Mouse (Mus musculus) left cerebral cortex, adult 2 months (tissue): ENCODE data around the gene Kcns3. TPM values are rescaled to one million over a fixed set of nuclear protein-coding genes. Genes with fewer than 3 reads are reported as not detected.
"Not testable (repeated sequence)": the region's sequence is repeated elsewhere in the genome, so short reads cannot be mapped to it uniquely, and the experiment has no call there.

Source experiments
- DNase-seq, 2 experiments: peaks; one replicate each; pipeline ENCODE4 v3.0.0; 2021 to 2022; ENCODE audit warnings: low spot score in 2 of 2, mixed read lengths in 1 of 2; ENCODE audit errors: extremely low spot score in 1 of 2
- H3K27ac ChIP-seq: fragments of 200-600 bp; 2 replicates; pipeline ENCODE4 v1.8.1; 2022
- H3K4me3 ChIP-seq: fragments of 200-600 bp; 2 replicates; pipeline ENCODE4 v1.8.1; 2022
- CTCF ChIP-seq: fragments of 200-600 bp; IDR thresholded peaks from 2 replicates; pipeline ENCODE4 v1.8.1; 2022; ENCODE audit warnings: antibody characterized with exemption, mild to moderate bottlenecking, moderate library complexity
- intact Hi-C: fragments of 180-260 bp; cut with DNase I; formaldehyde crosslinking; loops from one replicate; pipeline ENCODE4 v1.15.1; 2025
- total RNA-seq, 2 experiments: library from RNA; stranded (reverse); gene quantifications; 2 replicates each; pipeline ENCODE4 v1.2.3; 2021

The Kcns3 gene
- total RNA-seq, 2 experiments from 2014 or later: 7.1 to 7.9 TPM

DNA sequence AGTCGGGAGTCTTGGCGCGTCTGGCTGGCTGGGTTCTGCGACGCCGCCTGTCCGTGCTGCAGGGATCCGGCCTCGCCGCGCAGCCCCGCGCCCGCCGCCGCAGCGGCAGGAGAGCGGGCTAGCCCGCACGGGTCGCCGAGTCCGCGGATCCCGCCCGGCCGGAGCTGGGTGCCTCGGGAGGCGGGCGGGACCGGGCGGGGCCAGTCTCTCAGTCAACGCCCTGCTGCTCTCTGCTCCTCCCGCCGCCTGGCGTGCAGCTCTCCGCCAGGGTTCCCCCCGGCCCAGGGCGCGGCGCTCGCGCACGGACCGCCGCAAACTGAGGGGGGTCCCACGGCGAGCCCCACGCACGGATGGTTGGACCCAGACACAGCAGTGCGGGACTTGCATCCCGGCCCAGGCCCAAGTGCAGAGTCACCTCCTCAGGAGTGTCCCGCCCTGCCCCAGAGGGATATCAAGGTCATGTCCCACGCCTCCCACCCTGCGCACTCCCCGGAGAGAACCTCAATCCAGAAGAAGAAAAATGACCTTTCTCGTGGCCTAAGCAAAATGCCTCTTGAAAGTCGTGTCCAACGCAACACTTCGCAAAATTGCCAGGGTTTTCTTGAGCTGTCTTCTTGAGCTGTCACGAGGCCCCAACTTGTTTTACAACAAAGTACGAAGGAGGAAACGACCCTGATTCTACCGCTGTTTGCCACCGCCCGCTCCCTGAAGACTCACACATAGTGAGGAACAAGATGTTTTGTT is 492 bp downstream of the Kcns3 start:
- H3K4me3 ChIP-seq: peak overlapping the region; percentile 58
- H3K27ac ChIP-seq: 0 out of 2 replicates have a peak overlapping the region, but pooled peaks have one; percentile 15
- DNase-seq: peak; percentile 16 to 28
- intact Hi-C loops: no loop called here
- peak; percentile 2; the same call in 1 of the 2 replicates for TF ChIP-seq CTCF

DNA sequence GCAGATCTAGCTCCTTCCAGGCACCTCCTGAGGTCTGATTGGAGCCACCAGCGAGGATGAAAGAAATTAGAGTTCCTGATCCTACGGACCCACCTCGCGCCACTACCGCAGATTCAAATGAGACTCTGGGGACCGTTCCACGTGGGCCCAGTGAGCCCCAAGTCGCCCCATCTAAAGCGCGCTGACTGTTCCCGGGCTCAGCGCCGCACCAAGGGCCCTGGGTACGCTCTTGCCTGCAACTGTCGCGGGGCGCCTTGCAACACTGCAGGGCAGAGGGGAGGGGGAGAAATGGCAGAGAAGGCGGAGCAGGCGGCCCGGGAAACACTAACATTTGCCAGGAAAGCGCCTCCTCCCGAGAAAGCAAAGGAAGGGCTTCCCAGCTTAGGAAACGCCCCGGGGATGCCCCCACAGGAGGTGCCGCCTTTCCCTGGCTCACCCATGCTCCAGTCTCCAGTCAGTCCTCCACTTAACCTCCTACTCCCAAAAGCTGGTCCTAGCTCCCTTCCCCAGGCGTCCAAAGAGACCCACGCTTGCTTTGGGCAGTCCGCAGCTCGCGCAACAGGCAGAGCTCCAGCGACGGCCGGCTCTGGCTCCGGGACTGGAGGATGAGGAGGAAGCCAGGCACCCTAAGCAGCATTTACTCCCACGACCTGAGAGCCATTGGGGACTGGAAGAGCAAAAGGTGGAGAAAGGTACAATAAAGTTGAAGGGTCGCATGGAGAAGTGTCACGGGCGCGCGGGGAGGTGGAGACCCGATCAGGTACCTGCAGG is 1.2 kb downstream of the Kcns3 start:
- Histone ChIP-seq H3K27ac (no peak overlapping the region), H3K4me3 (peak overlapping the region; percentile 58)
- intact Hi-C loops: no loop called here
- DNase-seq: peak; percentile 19 to 43
- no peak for TF ChIP-seq CTCF

DNA sequence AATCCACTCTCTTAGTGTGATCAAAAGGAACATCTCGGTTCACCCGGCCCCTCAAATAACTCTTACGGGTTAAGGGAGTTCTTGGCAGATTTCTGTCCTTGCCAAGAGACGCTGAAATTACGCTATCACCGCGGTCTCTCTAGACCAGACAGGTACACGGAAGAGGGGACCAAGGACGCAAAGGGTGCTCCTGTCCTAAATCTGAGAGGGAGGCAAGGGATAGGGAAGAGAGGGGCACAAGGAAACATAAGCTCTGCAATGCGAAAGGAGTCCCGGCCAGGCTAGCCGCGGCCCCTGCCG is 1.8 kb downstream of the Kcns3 start:
- no peak overlapping the region for H3K27ac ChIP-seq
- no peak; the same call in none of the 2 replicates for TF ChIP-seq CTCF
- H3K4me3 ChIP-seq: peak overlapping the region; percentile 58
- intact Hi-C loops: no loop called here
- DNase-seq: no peak

DNA sequence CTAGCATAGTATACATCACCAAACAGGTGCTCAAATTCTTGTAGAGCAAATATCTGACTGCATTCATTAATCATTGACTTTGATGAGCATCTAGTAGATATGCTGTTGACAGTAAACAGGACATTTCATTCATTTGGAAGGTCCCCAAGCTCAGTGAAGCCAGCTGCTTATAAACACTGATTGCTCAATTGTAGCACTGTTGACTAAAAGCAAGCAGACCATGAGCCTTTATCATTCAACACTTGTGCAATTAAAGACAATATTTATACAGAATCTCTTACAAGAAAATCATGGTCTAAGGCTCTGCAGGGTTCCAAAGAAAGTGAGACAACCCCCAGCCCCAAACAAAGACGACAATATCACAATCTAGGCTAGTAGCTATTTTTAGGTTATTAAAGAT is 6.0 kb downstream of the Kcns3 start:
- Histone ChIP-seq H3K27ac (no peak overlapping the region), H3K4me3 (no peak overlapping the region)
- intact Hi-C loops: no loop called here
- DNase-seq: no peak
- no peak for TF ChIP-seq CTCF

DNA sequence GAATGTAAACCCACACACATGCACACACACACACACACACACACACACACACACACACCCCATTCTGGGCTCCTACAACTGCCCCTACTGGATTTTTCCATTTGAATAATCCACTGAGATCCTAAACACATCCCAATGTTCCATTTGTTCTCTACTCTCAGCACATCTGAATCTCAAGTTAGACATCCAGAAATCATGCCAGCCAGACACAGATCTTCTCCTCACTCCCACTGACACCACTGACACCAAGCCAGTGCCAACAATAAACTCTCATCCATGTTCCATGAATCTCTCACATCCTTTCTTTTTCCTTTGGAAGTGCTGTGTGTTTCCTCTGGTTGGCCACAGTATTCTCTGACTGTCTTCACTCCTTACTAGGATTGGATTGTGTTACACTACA is 18.4 kb downstream of the Kcns3 start:
- DNase-seq: no peak
- H3K27ac ChIP-seq: no peak overlapping the region
- intact Hi-C loops: no loop called here
- no peak overlapping the region for H3K4me3 ChIP-seq
- TF ChIP-seq CTCF: no peak

DNA sequence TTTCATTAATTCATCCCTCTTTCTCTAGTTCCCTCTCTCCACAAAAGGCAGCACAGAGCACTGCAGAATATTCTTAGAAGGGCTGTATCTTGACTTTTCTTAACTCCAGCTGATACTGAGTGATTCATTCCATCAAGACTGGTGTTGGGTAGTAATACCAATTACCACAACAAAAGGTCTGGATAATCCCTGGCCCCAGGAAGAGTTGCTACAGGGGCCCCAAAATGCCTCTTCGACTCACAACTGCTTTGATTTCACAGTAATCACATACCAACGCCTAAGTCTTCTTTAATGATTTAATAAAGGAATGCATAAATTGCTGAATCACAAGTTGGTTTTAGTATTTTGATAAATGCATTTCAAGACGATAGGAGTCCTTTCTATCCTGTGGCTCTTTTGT is 21.7 kb downstream of the Kcns3 start:
- H3K4me3 ChIP-seq: no peak overlapping the region
- H3K27ac ChIP-seq: no peak overlapping the region
- no peak for DNase-seq
- intact Hi-C loops: no loop called here
- no peak for TF ChIP-seq CTCF

DNA sequence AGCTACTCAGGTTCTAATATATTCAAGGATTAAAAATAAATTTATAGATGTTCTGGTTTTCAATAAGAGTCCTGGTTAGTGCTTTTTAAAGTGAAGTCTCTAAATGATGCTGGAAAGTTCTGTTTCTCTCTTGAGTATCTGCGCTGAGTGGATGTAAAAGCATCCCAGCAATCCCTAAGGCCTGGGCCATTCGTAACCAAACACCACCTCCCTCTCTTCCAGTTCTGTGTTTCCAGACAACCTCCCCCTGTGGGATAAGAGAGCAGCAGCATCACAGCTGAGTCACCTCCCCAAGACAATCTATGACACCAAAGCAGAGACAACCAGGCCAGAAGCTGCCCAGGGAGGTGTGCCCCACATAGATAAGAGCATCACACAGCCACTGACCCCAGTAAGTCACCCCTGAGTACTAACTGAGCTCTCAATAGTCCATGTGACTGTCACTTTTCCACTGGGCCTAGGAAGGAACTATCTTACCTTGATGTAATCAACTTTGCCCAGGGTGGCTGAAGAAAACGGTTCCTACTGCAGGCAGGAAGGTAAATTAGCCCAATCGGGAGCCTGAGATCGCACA is 24.6 kb downstream of the Kcns3 start:
- no peak for DNase-seq
- Histone ChIP-seq H3K27ac (no peak overlapping the region), H3K4me3 (no peak overlapping the region)
- intact Hi-C loops: no loop called here
- TF ChIP-seq CTCF: no peak

DNA sequence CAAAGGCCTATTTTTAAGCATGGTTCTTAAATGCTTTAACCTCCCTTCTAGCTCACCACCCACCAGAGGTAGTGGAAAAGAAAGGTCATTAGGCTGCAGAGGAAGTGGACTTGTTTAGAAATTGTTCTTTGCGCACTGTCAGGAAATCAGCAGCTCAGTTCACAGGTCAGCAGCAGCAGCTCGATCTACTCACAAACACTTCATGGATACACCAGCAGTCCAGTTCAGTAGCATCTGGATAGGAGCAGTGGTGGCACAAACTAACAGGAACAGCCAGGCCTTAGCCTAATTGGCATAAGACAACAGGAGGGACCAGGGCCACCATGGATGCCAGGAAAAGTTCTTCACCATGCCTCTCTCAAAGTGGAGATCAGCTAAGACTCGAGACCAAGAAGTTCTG is 49.3 kb downstream of the Kcns3 start:
- no peak for TF ChIP-seq CTCF
- no peak overlapping the region for H3K27ac ChIP-seq
- intact Hi-C loops: no loop called here
- no peak overlapping the region for H3K4me3 ChIP-seq
- no peak for DNase-seq

DNA sequence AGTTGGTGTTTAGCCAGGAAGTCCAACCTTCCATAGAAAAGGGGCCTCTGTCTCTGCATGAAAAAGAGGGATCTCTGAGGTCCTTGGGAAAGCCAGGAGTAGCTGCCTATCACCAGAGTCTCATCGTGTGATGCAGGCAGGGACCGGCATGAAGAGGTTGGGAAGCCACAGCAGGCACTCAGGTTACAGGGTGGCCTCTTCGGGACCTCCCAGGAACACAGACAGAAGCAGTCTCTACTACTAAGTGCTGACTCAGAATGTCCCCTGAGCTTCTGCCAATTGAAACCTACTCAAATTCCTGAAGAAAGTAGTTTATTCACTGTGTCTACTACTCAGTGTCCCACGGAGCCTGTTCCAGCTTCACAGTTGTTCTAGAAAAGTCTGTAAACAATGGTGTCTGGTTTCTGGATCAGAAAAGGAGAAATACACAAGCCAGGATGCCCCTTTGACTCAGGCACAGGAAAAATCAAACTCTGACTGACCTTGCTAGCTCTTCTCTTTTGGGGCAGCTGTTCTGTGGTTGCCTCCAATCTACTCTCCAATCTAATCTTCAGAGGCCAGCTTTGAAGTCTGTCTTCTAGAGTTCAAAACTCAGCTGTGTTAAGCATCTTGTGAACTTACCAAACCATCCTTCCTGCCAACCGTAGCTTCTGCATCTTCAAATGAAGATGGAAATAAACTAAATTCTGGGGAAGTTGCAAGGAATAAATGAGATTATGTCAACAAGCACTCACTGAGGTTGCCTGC is 62.1 kb downstream of the Kcns3 start:
- no peak for TF ChIP-seq CTCF
- no peak for DNase-seq
- Histone ChIP-seq H3K4me3 (no peak overlapping the region), H3K27ac (no peak overlapping the region)
- intact Hi-C loops: no loop called here

DNA sequence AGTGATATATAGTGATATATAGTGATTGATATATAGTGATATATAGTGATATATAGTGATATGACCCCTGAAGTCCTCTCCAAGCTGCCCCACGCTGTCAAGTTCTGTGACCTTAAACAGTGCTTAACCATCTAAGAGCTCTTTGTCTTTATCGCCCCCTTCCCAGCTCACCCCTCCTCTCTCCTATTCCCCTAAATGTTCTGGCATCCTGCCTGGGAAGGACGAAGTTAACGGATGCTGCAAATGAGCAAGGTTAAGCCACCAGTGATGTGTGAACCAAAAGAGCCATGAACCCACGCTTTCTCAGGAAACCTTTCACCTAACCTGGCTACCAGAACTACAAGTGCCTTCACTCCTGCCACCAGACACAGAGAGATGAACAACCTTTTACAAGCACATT is 64.0 kb downstream of the Kcns3 start:
- intact Hi-C loops: no loop called here
- no peak for TF ChIP-seq CTCF
- no peak for DNase-seq
- H3K27ac ChIP-seq: no peak overlapping the region
- no peak overlapping the region for H3K4me3 ChIP-seq

DNA sequence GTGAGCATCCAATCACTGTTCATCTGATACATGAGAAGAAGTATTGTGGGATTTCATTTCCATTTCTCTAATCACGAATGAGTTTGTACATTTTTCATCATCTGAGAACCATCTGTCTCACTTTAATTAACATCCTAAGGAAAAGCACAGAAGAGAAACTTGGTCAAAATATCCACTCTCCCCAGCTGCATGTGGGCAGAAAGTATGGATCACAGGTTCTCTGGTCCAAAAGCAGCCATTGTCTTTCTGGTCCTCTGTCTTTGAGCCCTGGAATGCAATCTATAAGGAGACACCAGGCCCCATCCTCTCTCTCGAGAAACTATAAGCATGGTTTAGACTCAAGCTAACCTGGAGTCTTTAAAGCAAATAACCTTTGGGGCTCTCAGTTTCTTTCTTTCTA is 79.8 kb downstream of the Kcns3 start:
- DNase-seq: no peak
- H3K27ac ChIP-seq: peak overlapping the region; percentile 32; the same call in 1 of the 2 replicates
- TF ChIP-seq CTCF: no peak
- intact Hi-C loops: no loop called here
- no peak overlapping the region for H3K4me3 ChIP-seq

DNA sequence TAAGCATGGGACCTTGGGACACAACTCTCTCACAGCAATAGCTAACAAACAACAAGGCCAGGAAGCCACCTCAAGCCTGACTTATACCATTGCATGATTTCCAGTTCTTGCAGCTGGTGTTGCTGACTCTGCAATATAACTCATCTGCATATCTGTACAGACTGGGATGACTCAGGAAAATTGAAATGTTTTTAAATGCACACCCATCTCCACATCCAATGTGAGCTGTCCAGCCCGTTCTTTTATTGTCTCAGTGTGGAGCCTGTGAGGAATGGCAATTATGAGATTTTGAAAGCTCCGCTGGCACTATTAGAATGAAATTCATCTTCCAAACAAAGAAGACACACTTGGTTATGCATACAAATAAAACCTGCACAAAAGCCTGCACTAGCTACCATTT is 84.0 kb downstream of the Kcns3 start:
- no peak for TF ChIP-seq CTCF
- no peak for DNase-seq
- intact Hi-C loops: no loop called here
- Histone ChIP-seq H3K4me3 (no peak overlapping the region), H3K27ac (no peak overlapping the region)

DNA sequence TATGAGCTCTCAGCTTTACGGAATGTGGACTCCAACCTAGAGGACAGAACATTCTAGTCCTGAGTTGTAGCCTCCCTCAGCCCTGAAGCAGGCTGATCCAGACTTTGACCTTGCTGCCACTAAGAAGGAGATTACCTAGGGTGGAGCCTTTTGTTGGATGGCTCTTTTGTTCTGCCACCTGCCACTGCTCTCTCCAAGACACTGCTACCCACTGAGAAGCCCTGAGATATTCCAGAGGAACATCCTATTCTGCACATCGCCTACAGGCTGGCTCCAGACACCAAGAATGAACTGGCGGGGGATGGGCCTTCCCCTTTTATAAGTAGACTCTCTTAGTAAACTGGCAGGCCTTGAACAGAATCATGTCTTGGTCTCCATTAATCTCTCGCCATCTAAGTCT is 98.2 kb downstream of the Kcns3 start:
- H3K27ac ChIP-seq, intact Hi-C loops, DNase-seq, H3K4me3 ChIP-seq: not testable (repeated sequence)
